Mouse (Mus musculus): Measurements from ENCODE around the gene Jmjd1c. TPM values are rescaled to one million over a fixed set of nuclear protein-coding genes. Genes with fewer than 3 reads are reported as not detected.

The Jmjd1c gene
- polyA plus RNA-seq, 1 experiment from 2014 or later: 15.0 TPM

DNA sequence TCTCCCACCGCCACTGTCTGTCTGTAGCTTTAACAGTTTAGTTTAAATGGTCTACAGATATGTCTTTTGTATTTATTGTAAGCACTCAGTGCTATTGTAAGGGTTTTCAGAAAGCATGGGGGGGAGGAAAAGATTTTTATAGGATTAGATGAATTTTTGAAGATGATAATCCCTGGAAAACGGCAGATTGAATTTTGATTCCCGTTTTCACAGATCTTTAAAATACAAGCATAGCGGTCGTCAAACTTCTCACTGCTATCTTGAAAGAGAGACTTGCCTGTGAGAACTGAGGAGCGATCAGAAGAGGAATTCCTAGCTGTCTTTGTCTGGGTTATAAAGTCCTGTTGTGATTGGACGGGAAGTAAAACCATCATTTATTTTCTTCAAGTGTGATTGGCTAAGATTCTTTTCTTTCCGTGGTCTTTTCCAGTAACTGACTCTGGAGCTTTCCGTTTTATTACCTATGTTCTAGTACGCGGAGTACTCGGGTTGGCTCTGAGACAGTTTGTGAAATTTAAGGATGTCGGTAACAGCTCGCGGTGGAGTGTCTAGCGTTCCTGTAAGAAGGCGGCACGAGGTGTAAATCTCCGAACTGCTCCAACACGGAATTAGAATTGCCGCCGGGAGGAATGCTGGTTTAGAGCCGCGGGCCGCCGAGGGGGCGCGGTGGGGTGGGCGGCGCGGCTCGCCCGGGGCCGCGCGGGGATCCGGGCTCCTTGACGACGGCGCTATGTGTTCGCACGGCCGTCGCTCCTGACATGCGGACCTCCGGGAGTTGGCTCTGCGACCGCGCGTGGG lies 30.3 kb downstream of the Jmjd1c start:
- DNase-seq (no peak), ATAC-seq (peak; percentile 54)
- H3K27ac ChIP-seq (ENCODE audit: low read depth): peak overlapping the region; percentile 72
- H3K36me3 ChIP-seq (replicated peaks; ENCODE audit: insufficient read depth, low read length): no peaks in the 10 kb centered on the region
- H3K4me3 ChIP-seq (ENCODE audit: low read depth, low read length): peak overlapping the region; percentile 88
- H3K9ac ChIP-seq (replicated peaks): peak overlapping the region; percentile 77
- peak; percentile 77 for TF ChIP-seq EP300 (IDR thresholded peaks at IDR 0.05; ENCODE audit: low read depth)
- TF ChIP-seq CTCF (IDR thresholded peaks at IDR 0.05; ENCODE audit: low read depth): no peak
- no peaks in the 10 kb centered on the region for H3K9me3 ChIP-seq (ENCODE audit: low read length)
- peaks cover 9% of the 10 kb centered on the region; the same call in 1 of the 2 replicates for H3K4me1 ChIP-seq (ENCODE audit: insufficient read depth)
- peaks cover 2% of the 10 kb centered on the region; the same call in 1 of the 2 replicates for H3K27me3 ChIP-seq (ENCODE audit: insufficient read depth, low read length)
- peak overlapping the region; percentile 99 for H3K4me2 ChIP-seq (ENCODE audit: low read depth, low read length)
- WGBS (ENCODE audit: insufficient replicate concordance): 2% methylated on average over 45 of the region's 50 CpGs

DNA sequence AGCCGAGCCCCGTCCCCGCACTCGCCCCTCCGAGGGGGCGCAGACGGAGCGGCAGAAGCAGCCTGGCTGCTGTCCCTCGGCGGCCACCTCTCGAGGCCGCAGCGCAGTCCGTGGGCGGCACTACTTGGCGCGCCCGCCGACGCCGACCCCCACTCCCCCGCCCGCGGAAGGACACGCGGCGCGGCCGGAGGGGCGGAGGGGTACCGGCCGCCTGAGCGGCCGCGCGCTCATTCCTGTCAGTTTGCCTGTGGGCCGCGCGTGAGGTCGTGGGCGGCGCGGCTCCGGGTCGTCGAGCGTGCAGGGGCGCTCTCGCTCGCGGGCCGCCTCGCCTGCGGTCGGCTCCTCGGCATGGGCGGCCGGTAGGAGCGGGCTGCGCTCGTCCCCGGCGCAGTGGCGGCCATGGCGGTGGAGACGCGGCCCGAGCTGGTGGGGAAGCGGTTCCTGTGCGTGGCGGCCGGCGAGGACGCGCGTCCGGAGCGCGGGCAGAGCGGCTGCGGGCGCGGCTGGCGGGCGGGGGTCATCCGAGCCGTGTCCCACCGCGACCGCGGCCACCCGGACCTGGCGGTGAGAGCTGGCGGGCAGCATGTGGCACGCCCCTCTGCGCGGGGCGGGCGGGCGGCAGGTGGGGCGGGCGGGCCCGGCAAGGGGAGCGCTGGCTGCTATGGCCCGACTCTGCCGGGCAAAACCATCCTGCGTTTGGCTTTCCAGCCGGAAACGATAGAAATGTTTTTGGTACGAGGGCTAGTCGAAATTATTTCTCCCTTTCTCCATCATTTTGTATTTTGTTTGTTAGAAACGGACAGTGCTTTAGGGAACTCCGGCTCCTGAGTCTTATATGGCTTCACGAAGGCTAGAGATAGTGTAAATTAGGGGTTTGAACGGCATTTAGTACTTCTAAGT lies 31.2 kb downstream of the Jmjd1c start:
- H3K4me3 ChIP-seq (ENCODE audit: low read depth, low read length): peak overlapping the region; percentile 88
- under 1% methylated on average over 78 of the region's 115 CpGs for WGBS (ENCODE audit: insufficient replicate concordance)
- peak overlapping the region; percentile 77 for H3K9ac ChIP-seq (replicated peaks)
- ATAC-seq (peak; percentile 74), DNase-seq (peak; percentile 50)
- no peaks in the 10 kb centered on the region for H3K9me3 ChIP-seq (ENCODE audit: low read length)
- peaks cover 9% of the 10 kb centered on the region; the same call in 1 of the 2 replicates for H3K4me1 ChIP-seq (ENCODE audit: insufficient read depth)
- peaks cover 2% of the 10 kb centered on the region; the same call in 1 of the 2 replicates for H3K27me3 ChIP-seq (ENCODE audit: insufficient read depth, low read length)
- no peak for TF ChIP-seq CTCF (IDR thresholded peaks at IDR 0.05; ENCODE audit: low read depth)
- no peak for TF ChIP-seq EP300 (IDR thresholded peaks at IDR 0.05; ENCODE audit: low read depth)
- H3K4me2 ChIP-seq (ENCODE audit: low read depth, low read length): peak overlapping the region; percentile 99
- H3K27ac ChIP-seq (ENCODE audit: low read depth): peak overlapping the region; percentile 72
- no peaks in the 10 kb centered on the region for H3K36me3 ChIP-seq (replicated peaks; ENCODE audit: insufficient read depth, low read length)

DNA sequence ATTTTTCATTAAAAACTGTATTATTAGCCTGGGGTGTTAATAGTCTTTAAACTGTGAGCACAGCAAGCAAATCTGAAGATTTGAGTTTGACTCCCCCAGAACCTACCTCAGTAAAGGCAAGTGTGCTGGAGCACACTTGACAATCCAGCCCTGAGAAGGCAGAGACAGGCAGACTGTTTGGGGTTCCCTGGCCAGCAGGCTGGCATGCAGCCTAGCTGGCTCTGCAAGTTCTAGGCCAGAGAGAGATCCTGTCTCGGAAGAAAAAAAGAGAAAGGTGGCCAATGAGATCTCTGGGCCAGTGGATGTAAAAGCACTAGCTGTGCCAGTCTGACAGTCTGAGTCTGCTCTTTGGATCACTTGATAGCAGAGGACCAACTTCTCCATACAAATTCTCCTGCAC lies 33.6 kb downstream of the Jmjd1c start:
- Histone ChIP-seq H3K27me3 (ENCODE audit: insufficient read depth, low read length) (peaks cover 2% of the 10 kb centered on the region; the same call in 1 of the 2 replicates), H3K9me3 (ENCODE audit: low read length) (no peaks in the 10 kb centered on the region), H3K4me1 (ENCODE audit: insufficient read depth) (peaks cover 5% of the 10 kb centered on the region; the same call in 1 of the 2 replicates), H3K36me3 (replicated peaks; ENCODE audit: insufficient read depth, low read length) (no peaks in the 10 kb centered on the region), H3K27ac (ENCODE audit: low read depth) (no peak overlapping the region), H3K4me3 (ENCODE audit: low read depth, low read length) (no peak overlapping the region), H3K9ac (replicated peaks) (no peak overlapping the region), H3K4me2 (ENCODE audit: low read depth, low read length) (no peak overlapping the region)
- WGBS (ENCODE audit: insufficient replicate concordance): 79% methylated on average over 1 of the region's 1 CpGs
- DNase-seq: no peak
- TF ChIP-seq EP300 (IDR thresholded peaks at IDR 0.05; ENCODE audit: low read depth) (no peak), CTCF (IDR thresholded peaks at IDR 0.05; ENCODE audit: low read depth) (no peak)
- ATAC-seq: no peak

DNA sequence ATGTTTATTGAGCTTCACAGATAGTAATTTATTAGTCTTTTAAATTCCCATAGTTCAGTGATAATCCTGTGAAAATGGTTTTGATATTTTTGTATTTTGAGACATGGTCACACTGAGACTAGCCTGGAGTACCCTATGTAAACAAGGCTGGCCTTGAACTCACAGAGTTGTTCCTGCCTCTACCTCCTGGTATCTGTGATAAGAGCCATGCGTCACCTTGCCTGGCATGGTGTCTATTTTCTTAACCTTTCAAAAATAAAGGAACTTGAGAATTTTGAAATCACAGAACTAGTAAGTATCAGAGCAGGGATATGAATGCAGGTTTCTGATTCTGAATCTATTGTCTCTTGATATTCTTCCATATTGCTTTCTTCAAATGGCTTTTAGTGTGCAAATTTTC lies 35.8 kb downstream of the Jmjd1c start:
- Histone ChIP-seq H3K4me3 (ENCODE audit: low read depth, low read length) (no peak overlapping the region), H3K36me3 (replicated peaks; ENCODE audit: insufficient read depth, low read length) (no peaks in the 10 kb centered on the region), H3K27me3 (ENCODE audit: insufficient read depth, low read length) (peaks cover under 1% of the 10 kb centered on the region; the same call in 1 of the 2 replicates), H3K4me1 (ENCODE audit: insufficient read depth) (0 out of 2 replicates have a peak, but pooled peaks cover 5% of the 10 kb centered on the region), H3K4me2 (ENCODE audit: low read depth, low read length) (no peak overlapping the region), H3K9ac (replicated peaks) (no peak overlapping the region), H3K27ac (ENCODE audit: low read depth) (no peak overlapping the region), H3K9me3 (ENCODE audit: low read length) (no peaks in the 10 kb centered on the region)
- no peak for ATAC-seq
- no peak for DNase-seq
- TF ChIP-seq CTCF (IDR thresholded peaks at IDR 0.05; ENCODE audit: low read depth) (no peak), EP300 (IDR thresholded peaks at IDR 0.05; ENCODE audit: low read depth) (no peak)
- WGBS (ENCODE audit: insufficient replicate concordance): 43% methylated on average over 1 of the region's 1 CpGs

DNA sequence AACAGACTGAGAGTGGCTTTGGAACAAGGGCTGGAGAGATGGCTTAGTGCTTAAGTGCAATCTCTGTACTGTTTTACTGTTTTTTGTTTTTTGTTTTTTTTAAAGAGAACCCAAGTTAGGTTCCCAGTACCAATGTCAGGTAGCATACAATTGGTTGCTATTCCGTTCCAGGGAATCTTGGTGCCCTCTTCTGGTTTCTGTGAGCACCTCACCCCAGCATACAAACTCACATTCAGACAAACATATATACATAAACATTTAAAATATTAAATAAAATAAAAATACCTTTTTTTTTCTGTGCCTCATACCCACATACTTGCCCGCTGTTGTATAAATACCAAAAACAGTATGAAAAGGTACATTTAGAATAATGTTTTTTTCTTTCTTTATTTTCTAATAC lies 38.4 kb downstream of the Jmjd1c start:
- no peaks in the 10 kb centered on the region for H3K36me3 ChIP-seq (replicated peaks; ENCODE audit: insufficient read depth, low read length)
- ATAC-seq (no peak), DNase-seq (no peak)
- no peak overlapping the region for H3K4me3 ChIP-seq (ENCODE audit: low read depth, low read length)
- H3K9me3 ChIP-seq (ENCODE audit: low read length): no peaks in the 10 kb centered on the region
- TF ChIP-seq CTCF (IDR thresholded peaks at IDR 0.05; ENCODE audit: low read depth) (peak; percentile 34), EP300 (IDR thresholded peaks at IDR 0.05; ENCODE audit: low read depth) (no peak)
- H3K4me1 ChIP-seq (ENCODE audit: insufficient read depth): no peaks in the 10 kb centered on the region
- no peaks in the 10 kb centered on the region for H3K27me3 ChIP-seq (ENCODE audit: insufficient read depth, low read length)
- H3K27ac ChIP-seq (ENCODE audit: low read depth): no peak overlapping the region
- 89% methylated on average over 2 of the region's 2 CpGs for WGBS (ENCODE audit: insufficient replicate concordance)
- H3K4me2 ChIP-seq (ENCODE audit: low read depth, low read length): no peak overlapping the region
- no peak overlapping the region for H3K9ac ChIP-seq (replicated peaks)

DNA sequence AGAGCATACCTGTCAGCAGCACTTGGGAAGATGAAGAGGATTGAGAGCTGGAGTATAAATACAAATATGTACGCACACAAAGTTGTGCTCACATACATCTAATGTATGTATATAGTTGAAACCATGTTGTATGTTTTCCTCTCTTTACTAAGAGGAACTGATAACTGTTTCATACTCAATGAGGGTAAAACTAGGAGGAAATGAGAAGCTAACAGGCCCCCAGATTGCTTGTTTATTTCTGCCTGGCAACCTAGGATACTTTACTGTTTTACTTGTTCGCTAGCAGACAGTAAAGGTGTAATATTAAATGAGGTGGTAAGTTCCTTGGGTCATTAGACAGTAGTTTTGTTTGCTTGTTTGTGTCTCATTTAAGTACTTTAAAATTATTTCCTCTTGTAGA lies 41.5 kb downstream of the Jmjd1c start:
- no peak overlapping the region for H3K27ac ChIP-seq (ENCODE audit: low read depth)
- no peaks in the 10 kb centered on the region for H3K9me3 ChIP-seq (ENCODE audit: low read length)
- no peak for DNase-seq
- ATAC-seq: no peak
- no peak overlapping the region for H3K4me3 ChIP-seq (ENCODE audit: low read depth, low read length)
- no peaks in the 10 kb centered on the region for H3K4me1 ChIP-seq (ENCODE audit: insufficient read depth)
- H3K36me3 ChIP-seq (replicated peaks; ENCODE audit: insufficient read depth, low read length): no peaks in the 10 kb centered on the region
- no peaks in the 10 kb centered on the region for H3K27me3 ChIP-seq (ENCODE audit: insufficient read depth, low read length)
- H3K4me2 ChIP-seq (ENCODE audit: low read depth, low read length): no peak overlapping the region
- WGBS (ENCODE audit: insufficient replicate concordance): 80% methylated on average over 2 of the region's 2 CpGs
- TF ChIP-seq EP300 (IDR thresholded peaks at IDR 0.05; ENCODE audit: low read depth) (no peak), CTCF (IDR thresholded peaks at IDR 0.05; ENCODE audit: low read depth) (no peak)
- no peak overlapping the region for H3K9ac ChIP-seq (replicated peaks)

All from liver, postnatal 0 days (tissue).